Mouse (Mus musculus) stomach, postnatal 0 days (tissue): ENCODE data around the gene Dhx8.

Source experiments
- CTCF ChIP-seq: IDR thresholded peaks from 2 replicates; pipeline ENCODE4 v1.5.1; 2016; ENCODE audit warnings: antibody characterized with exemption, low read depth, mild to moderate bottlenecking, moderate library complexity
- EP300 ChIP-seq: optimal IDR thresholded peaks from 2 replicates; pipeline ENCODE3; 2016; ENCODE audit warnings: antibody characterized with exemption

GRCm38 (mm10) chr11:101712811-101713210 is 19.9 kb upstream of the Dhx8 start:
- TF ChIP-seq CTCF (no peak), EP300 (no peak)
